Mouse (Mus musculus) megakaryocyte, embryonic 14.5 days (primary cell): ENCODE measurements around the gene Igsf23. TPM values are rescaled to one million over a fixed set of nuclear protein-coding genes. Genes with fewer than 3 reads are reported as not detected.

Experiments
- H3K27me3 ChIP-seq: replicated peaks from 2 replicates; pipeline ENCODE3; 2012; ENCODE audit warnings: inconsistent platforms
- H3K36me3 ChIP-seq: replicated peaks from 2 replicates; pipeline ENCODE3; 2012; ENCODE audit warnings: low read length, inconsistent platforms, mixed read lengths
- H3K4me1 ChIP-seq: 2 replicates; pipeline ENCODE4 v1.6.1; 2012; ENCODE audit warnings: inconsistent platforms
- H3K4me3 ChIP-seq: replicated peaks from 2 replicates; pipeline ENCODE3; 2012; ENCODE audit warnings: moderate library complexity, mild to moderate bottlenecking, inconsistent platforms
- H3K9me3 ChIP-seq: 2 replicates; pipeline ENCODE4 v1.6.1; 2012; ENCODE audit warnings: inconsistent platforms
- FLI1 ChIP-seq: IDR thresholded peaks from 2 replicates; pipeline ENCODE4 v1.6.1; 2012; ENCODE audit warnings: low read length, inconsistent platforms, mixed read lengths
- GATA1 ChIP-seq: IDR thresholded peaks from 3 replicates; pipeline ENCODE4 v1.6.1; 2012; ENCODE audit warnings: mixed read lengths, low read length, inconsistent platforms, borderline replicate concordance
- polyA plus RNA-seq: library from polyadenylated mRNA; stranded (reverse); fragments of >175 nt; gene quantifications from 2 replicates; pipeline ENCODE4 v1.2.3, GENCODE M21; 2012; ENCODE audit warnings: low replicate concordance; ENCODE audit not compliant: insufficient read depth

The Igsf23 gene
- polyA plus RNA-seq, 1 experiment, result not detected

DNA sequence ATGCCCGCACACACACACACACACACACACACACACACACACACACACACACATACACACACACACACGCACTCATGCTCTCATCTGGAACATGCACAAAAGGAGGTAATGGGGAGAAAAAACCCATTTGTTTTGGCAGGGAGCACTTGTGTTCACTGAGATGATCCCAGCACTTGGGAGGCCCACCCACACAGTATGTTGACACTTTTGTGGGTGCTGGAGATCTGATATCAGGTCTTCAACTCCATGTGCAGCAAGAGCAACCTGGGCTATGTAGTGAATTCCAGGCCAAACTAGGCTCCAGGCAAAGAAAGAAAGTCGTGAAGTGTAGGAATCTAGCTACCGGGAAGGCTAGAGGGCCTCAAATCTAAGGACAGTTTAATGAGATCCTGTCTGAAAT, 5.3 kb upstream of the Igsf23 start:
- H3K27me3 ChIP-seq, result peaks cover 2% of the 10 kb centered on the region
- H3K4me1 ChIP-seq, result peaks cover 6% of the 10 kb centered on the region; the same call in 1 of the 2 replicates
- H3K9me3 ChIP-seq, result no peaks in the 10 kb centered on the region
- no peak overlapping the region for H3K4me3 ChIP-seq
- TF ChIP-seq FLI1, result no peak
- TF ChIP-seq GATA1, result no peak
- H3K36me3 ChIP-seq, result no peaks in the 10 kb centered on the region

DNA sequence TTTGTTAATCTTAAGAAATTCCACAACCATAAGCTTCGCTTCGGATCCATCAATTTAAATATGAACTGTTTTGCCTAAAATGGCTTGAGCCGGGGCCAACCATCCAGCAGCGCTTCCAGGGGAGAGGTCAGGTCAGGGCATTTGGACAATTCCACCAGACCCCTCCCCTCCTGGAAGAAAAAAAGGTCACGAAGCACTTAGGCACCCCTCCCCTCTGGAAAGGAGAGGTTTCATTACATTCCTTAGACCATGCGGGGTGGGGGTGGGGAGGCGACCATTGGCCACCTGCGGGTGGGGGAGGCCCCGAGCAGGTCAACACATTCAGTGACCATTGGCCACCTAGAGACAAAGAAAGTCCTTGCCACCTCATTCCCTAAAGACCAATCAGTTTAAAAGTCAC, 2.5 kb upstream of the Igsf23 start:
- H3K9me3 ChIP-seq, result no peaks in the 10 kb centered on the region
- H3K36me3 ChIP-seq, result no peaks in the 10 kb centered on the region

DNA sequence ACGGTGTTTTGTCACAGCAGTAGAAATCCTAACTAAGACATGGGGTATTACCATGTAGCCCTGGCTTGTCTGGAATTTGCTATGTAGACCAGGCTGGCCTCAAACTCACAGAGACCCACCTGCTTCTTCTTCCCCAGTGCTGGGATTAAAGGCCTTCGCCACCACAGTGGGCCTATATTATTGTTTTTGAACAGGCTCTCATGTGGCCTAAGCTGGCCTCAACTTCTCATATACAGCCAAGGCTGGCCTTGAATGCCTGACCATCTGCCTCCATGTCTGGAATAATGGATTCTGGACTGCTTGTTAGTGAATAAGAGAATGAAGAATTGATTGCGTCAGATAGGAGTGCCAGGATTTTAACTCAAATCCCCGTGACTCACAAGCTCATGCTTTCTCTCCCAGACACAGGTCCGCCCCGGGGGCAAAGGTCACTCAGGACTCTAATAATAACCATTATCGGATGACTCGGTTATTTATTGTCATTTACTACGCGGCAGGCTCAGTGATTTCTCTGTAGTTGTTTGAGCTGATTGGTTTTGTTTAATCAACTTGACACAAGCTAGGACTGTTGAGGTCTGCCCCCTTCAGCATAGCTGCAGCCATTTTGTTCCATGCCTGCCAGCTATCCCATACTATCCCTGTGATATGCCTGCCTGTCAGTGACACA, 1.9 kb upstream of the Igsf23 start:
- peaks cover 2% of the 10 kb centered on the region; the same call in 1 of the 2 replicates for H3K9me3 ChIP-seq
- no peaks in the 10 kb centered on the region for H3K36me3 ChIP-seq
- peaks cover 20% of the 10 kb centered on the region for H3K27me3 ChIP-seq
- TF ChIP-seq GATA1 (no peak), FLI1 (no peak)
- H3K4me1 ChIP-seq, result peaks cover 6% of the 10 kb centered on the region; the same call in 1 of the 2 replicates
- no peak overlapping the region for H3K4me3 ChIP-seq

More for the DNA sequence above, 2.5 kb upstream of the Igsf23 start:
- TF ChIP-seq FLI1 (no peak), GATA1 (no peak)
- no peak overlapping the region for H3K4me3 ChIP-seq
- peaks cover 6% of the 10 kb centered on the region; the same call in 1 of the 2 replicates for H3K4me1 ChIP-seq
- peaks cover 15% of the 10 kb centered on the region for H3K27me3 ChIP-seq

DNA sequence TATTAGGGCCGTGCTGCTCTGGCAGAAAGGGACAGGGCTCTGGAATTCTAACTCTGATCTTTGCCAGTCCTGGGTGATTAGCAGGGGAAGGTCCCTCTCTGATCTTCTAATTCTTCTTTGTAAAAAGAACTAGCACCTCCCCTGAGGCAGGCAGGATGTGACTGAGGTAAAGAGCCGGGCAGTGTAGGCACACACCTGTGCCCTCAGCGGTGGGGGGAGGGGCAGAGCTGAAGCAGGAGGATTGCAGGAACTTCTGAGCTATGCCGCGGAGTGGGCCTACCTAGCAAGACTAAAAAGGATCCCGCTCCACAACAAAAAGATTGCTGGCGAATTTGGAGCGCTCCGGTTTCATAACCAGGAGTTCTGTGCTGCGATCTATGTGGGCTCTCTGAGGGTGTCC, 560 bp downstream of the Igsf23 start:
- Histone ChIP-seq H3K36me3 (no peaks in the 10 kb centered on the region), H3K9me3 (peaks cover 4% of the 10 kb centered on the region; the same call in 1 of the 2 replicates), H3K27me3 (peaks cover 23% of the 10 kb centered on the region), H3K4me1 (no peaks in the 10 kb centered on the region), H3K4me3 (no peak overlapping the region)
- no peak for TF ChIP-seq FLI1
- TF ChIP-seq GATA1, result no peak

DNA sequence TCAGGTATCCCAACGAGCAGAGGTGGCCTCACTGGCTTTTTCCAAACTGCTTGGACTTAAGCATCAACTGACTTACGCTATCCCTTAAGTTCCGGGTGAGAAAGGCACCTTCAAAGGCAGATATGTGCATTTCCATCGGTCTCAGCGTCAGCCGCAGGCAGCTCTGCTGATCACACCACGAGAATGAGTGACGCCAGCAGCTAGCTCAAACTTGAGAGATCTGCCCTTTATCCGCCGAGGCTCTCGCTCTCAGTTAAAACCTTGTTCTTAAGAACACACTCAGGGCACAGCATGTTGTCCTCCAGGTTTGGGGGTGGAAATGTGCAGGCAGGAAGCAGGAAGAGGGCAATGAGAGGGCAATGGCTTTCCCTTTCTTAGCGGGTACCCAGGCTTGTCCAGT, 1.6 kb downstream of the Igsf23 start:
- Histone ChIP-seq H3K36me3 (no peaks in the 10 kb centered on the region), H3K4me1 (no peaks in the 10 kb centered on the region), H3K9me3 (peaks cover 4% of the 10 kb centered on the region; the same call in 1 of the 2 replicates), H3K4me3 (no peak overlapping the region), H3K27me3 (peaks cover 24% of the 10 kb centered on the region)
- TF ChIP-seq GATA1, result no peak
- no peak for TF ChIP-seq FLI1

DNA sequence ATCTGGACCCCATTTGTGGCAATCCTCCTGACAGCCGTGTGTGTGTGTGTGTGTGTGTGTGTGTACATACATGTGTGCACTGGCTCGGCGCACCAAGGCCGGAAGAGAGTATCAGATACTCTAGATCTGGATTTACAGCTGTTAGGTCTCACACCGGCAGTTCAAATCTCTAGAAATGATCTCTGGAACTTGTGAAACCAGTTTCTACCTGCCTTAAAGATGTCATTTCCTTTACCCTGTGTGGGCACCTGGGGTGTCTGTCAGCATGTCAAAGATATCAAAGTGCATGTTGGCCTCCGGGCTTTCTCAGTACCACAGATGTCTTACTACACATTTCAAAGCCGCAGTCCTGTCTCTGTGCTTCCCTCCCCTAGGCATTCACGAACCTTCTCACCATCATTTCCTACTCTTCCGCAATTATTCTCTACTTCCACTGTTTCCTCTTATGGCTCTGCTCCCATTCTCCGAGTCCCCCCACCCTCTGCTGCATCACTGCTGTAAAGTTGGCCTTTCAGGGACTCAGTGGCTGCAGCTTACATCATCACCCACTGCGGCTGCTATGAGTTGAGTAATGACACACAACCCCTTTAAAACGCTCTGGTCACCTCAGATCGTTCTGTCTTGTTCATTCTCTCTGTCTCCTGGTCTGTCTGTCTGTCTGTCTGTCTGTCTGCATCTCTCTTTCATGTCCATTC, 4.6 kb downstream of the Igsf23 start:
- Histone ChIP-seq H3K27me3 (peaks cover 24% of the 10 kb centered on the region), H3K4me1 (peaks cover 3% of the 10 kb centered on the region), H3K9me3 (peaks cover 4% of the 10 kb centered on the region; the same call in 1 of the 2 replicates)

DNA sequence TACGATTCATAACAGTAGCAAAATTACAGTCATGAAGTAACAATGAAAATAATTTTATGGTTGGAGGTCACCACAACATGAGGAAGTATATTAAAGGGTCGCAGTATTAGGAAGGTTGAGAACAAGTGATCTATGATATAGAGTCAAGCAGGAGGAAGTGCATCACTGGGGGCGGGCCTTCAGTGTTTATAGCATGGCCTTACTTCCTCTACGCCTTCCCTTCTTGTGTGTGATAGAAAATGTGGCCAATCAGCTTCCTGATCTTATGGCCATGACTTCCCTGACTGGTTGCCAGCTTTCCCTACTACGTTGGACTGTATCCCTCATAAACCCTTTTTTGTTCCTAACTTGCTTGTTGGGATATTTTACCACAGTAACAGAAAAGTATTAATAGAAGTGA, 5.4 kb downstream of the Igsf23 start:
- Histone ChIP-seq H3K36me3 (no peaks in the 10 kb centered on the region), H3K4me1 (peaks cover 10% of the 10 kb centered on the region), H3K27me3 (peaks cover 22% of the 10 kb centered on the region), H3K4me3 (no peak overlapping the region), H3K9me3 (peaks cover 4% of the 10 kb centered on the region; the same call in 1 of the 2 replicates)
- no peak for TF ChIP-seq FLI1
- no peak for TF ChIP-seq GATA1

More for the DNA sequence above, 4.6 kb downstream of the Igsf23 start:
- TF ChIP-seq FLI1 (no peak), GATA1 (no peak)
- no peak overlapping the region for H3K4me3 ChIP-seq
- no peaks in the 10 kb centered on the region for H3K36me3 ChIP-seq

DNA sequence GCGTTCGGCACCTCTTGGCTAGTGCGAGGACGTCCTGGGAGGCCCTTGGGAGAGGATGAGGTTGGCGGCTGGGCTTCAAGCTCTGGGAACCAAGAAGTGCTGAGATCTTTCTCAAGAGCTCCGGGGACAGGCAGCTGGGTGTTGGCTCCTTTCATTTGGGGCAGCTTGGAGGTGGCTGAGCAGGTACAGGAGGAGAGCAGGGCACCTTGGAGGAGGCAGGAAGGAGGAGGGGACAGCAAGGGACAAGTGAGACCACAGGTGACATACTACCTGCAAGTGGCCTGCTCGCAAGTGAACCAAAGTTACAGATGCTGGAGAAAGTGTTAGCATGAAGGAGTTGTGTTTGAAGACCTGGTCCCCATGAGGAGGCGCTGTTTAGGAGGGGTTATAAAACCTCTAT, 5.8 kb downstream of the Igsf23 start:
- Histone ChIP-seq H3K4me1 (peaks cover 15% of the 10 kb centered on the region), H3K9me3 (peaks cover 4% of the 10 kb centered on the region; the same call in 1 of the 2 replicates), H3K36me3 (no peaks in the 10 kb centered on the region), H3K27me3 (peaks cover 20% of the 10 kb centered on the region), H3K4me3 (no peak overlapping the region)
- TF ChIP-seq FLI1 (no peak), GATA1 (no peak)

DNA sequence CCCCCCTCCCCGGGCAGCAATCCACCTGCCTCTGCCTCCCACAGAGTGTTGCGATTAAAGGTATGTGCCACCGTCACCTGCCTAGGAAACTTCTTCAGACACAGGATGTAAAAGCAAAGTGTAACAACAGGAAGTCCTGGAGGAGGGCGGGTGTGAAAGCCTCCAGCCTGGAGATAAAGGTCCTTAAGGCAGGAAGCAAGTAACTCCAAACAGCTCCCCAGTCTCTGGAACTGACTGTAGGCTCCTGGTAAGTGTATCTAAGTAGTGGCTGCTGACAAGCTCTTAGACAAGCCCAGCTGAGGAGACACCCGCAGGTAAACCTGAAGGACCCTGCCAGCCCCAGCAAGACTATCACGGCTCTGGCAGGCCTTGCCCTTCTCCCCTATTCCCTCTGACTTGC, 10.3 kb downstream of the Igsf23 start:
- no peak for TF ChIP-seq GATA1
- no peak for TF ChIP-seq FLI1

More for the DNA sequence above, 10.3 kb downstream of the Igsf23 start:
- Histone ChIP-seq H3K4me1 (peaks cover 33% of the 10 kb centered on the region), H3K4me3 (no peak overlapping the region), H3K27me3 (peaks cover 1% of the 10 kb centered on the region), H3K9me3 (no peaks in the 10 kb centered on the region; the same call in 1 of the 2 replicates), H3K36me3 (no peaks in the 10 kb centered on the region)
